Comparison of ENCODE assay signal across 2 mouse cellular contexts in genomic region chr13:3145513-3145912, GRCm38 (mm10).
DNase-seq lines count a peak whose midpoint lies in the region; ATAC-seq and TF ChIP-seq lines count a peak whose summit lies in the region.
"Not testable (repeated sequence)": the region's sequence is repeated elsewhere in the genome, so short reads cannot be mapped to it uniquely, and the experiment has no call there.

No protein-coding gene starts in this region.

- ATAC-seq in liver, embryonic 16.5 days (ENCODE audit: low read depth): peak; percentile 53
- ATAC-seq in liver, postnatal 0 days: peak; percentile 62

- not testable (repeated sequence) for H3K4me1 ChIP-seq in liver, embryonic 16.5 days (ENCODE audit: control insufficient read depth, low read depth, low read length); liver, postnatal 0 days (ENCODE audit: insufficient read depth)

- not testable (repeated sequence) for H3K36me3 ChIP-seq in liver, embryonic 16.5 days (ENCODE audit: control insufficient read depth, insufficient read depth); liver, postnatal 0 days (replicated peaks; ENCODE audit: insufficient read depth, low read length)

- H3K27ac ChIP-seq in liver, embryonic 16.5 days (ENCODE audit: low read length); liver, postnatal 0 days (ENCODE audit: low read depth): not testable (repeated sequence)

- H3K27me3 ChIP-seq in liver, embryonic 16.5 days (ENCODE audit: control insufficient read depth, insufficient read depth, low read depth, low read length); liver, postnatal 0 days (ENCODE audit: insufficient read depth, low read length): not testable (repeated sequence)

- 53% methylated on average over 1 of the region's 1 CpGs for WGBS in liver, embryonic 16.5 days (ENCODE audit: insufficient replicate concordance)
- WGBS in liver, postnatal 0 days (ENCODE audit: insufficient replicate concordance): 56% methylated on average over 1 of the region's 1 CpGs

- H3K4me3 ChIP-seq in liver, embryonic 16.5 days (ENCODE audit: low read depth, low read length); liver, postnatal 0 days (ENCODE audit: low read depth, low read length): not testable (repeated sequence)

- H3K9me3 ChIP-seq in liver, embryonic 16.5 days (replicated peaks; ENCODE audit: control insufficient read depth, low read length); liver, postnatal 0 days (ENCODE audit: low read length): not testable (repeated sequence)

- not testable (repeated sequence) for TF ChIP-seq EP300 in liver, postnatal 0 days (IDR thresholded peaks at IDR 0.05; ENCODE audit: low read depth)

- H3K9ac ChIP-seq in liver, embryonic 16.5 days (ENCODE audit: low read depth, low read length); liver, postnatal 0 days (replicated peaks): not testable (repeated sequence)

- not testable (repeated sequence) for TF ChIP-seq CTCF in liver, postnatal 0 days (IDR thresholded peaks at IDR 0.05; ENCODE audit: low read depth)

- not testable (repeated sequence) for DNase-seq in liver, postnatal 0 days

- not testable (repeated sequence) for H3K4me2 ChIP-seq in liver, embryonic 16.5 days (ENCODE audit: low read depth, low read length); liver, postnatal 0 days (ENCODE audit: low read depth, low read length)
